Mouse (Mus musculus) lung, adult 10 weeks (tissue): ENCODE results near the gene Tex19.1. TPM values are rescaled to one million over a fixed set of nuclear protein-coding genes. Genes with fewer than 3 reads are reported as not detected.

Source experiments
- polyA plus RNA-seq: library from polyadenylated mRNA; stranded (reverse); fragments of 350-450 nt; fragmentation: Illumina TruSeq; extraction: RNeasy Lipid Tissue Mini Kit (QIAGEN cat#74804); gene quantifications from one replicate; pipeline ENCODE4 v1.2.3, GENCODE M21; 2014; ENCODE audit warnings: low read depth, low replicate concordance; ENCODE audit not compliant: insufficient read depth

Tex19.1 gene
- polyA plus RNA-seq: not detected

DNA sequence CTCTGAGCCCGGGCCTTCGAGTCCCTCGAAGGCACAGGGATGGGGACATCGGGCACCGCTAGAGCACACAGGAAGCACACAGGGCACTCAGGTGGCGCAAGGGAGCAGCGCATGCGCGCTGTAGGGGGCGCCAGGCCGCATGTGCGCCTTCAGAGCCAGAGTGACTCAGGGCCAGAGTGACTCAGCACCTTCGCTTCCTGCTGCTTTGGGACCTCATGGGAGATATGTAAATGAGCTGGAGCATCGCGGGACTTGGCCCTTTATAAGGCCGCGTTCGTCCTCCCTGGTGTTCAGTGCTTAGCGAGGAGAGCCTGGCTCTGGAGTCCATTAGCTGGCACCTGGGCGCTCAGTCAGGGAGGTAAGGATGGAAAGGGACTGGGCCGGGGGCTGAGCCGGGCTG is at the start of gene Tex19.1:
Tex19.1 (plus strand) TSS at position 279 of the 400 bp plus-strand sequence.

GRCm38 (mm10) chr11:121118577-121118976 is 27.4 kb upstream of the Tex19.1 start, which contains the start of gene Tex19.2:
Gene Tex19.2, minus strand, starts transcription at chr11:121118677.

DNA sequence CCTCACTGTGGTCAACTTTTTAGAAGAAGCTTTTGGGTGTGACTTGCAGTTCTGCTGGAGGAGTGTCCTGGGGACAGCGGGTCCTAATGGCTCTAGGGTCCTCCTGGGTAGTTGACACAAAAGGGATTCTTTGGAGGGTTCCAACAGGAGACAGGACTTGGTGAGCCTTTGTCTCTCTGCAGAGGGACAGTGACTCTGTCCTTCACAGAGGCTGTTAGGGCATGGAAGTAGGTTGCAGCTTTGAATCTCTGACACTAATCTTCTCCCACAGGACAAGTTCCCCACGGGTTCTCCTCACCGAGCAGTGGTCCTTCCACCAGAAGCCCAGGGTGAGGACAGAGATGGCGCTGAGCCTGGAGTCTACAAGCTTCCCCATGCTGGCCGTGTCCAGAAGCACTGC is 14.0 kb downstream of the Tex19.1 start, which contains the start of gene Uts2r:
Uts2r (plus strand) TSS at position 301 of the 400 bp plus-strand sequence.

Other genes with a start within 250 kb of the Tex19.1 start
- gene Ccdc57, start 213.3 kb upstream of the Tex19.1 start, polyA plus RNA-seq: 2.1 TPM
- 8.0 TPM for gene Slc16a3, start 197.7 kb upstream of the Tex19.1 start, polyA plus RNA-seq
- 48.8 TPM for gene Csnk1d, start 154.8 kb upstream of the Tex19.1 start, polyA plus RNA-seq
- 9.5 TPM for gene Cd7, start 106.7 kb upstream of the Tex19.1 start, polyA plus RNA-seq
- not detected for gene Sectm1b, start 82.6 kb upstream of the Tex19.1 start, polyA plus RNA-seq
- 0.18 TPM for gene Sectm1a, start 64.9 kb upstream of the Tex19.1 start, polyA plus RNA-seq
- not detected for gene Tex19.2, start 27.5 kb upstream of the Tex19.1 start, polyA plus RNA-seq
- not detected for gene Uts2r, start 14.1 kb downstream of the Tex19.1 start, polyA plus RNA-seq
- gene Hexdc, start 58.3 kb downstream of the Tex19.1 start, polyA plus RNA-seq: 6.6 TPM
- 14.5 TPM for gene Ogfod3, start 58.6 kb downstream of the Tex19.1 start, polyA plus RNA-seq
- 40.6 TPM for gene Cybc1, start 83.2 kb downstream of the Tex19.1 start, polyA plus RNA-seq
- gene Narf, start 91.1 kb downstream of the Tex19.1 start, polyA plus RNA-seq: 4.7 TPM
- gene Foxk2, start 113.8 kb downstream of the Tex19.1 start, polyA plus RNA-seq: 11.0 TPM
- 36.0 TPM for gene Wdr45b, start 208.3 kb downstream of the Tex19.1 start, polyA plus RNA-seq
- 2.6 TPM for gene Rab40b, start 242.1 kb downstream of the Tex19.1 start, polyA plus RNA-seq